Mouse (Mus musculus) heart, postnatal 0 days (tissue): ENCODE measurements at regions not wholly inside any gene's neighbourhood (a gene's known extent, or its start where the extent isn't known, plus 50 kb on each side); places are given as distances from the start of the nearest gene placed in this dataset.
A peak's percentile ranks its signal among the peaks of the same experiment; 100 is the strongest.

Experiments used
- ATAC-seq: fragments of 200-750 bp; cut with Nextera tagmentation; 2 replicates; pipeline ENCODE4 v1.8.0; 2017; ENCODE audit warnings: low read depth, moderate number of reproducible peaks, moderate library complexity; ENCODE audit not compliant: insufficient read depth
- DNase-seq: peaks from one replicate; pipeline ENCODE4 v3.0.0-alpha.2; 2016; ENCODE audit warnings: low spot score
- H3K27ac ChIP-seq: fragments of 300-500 bp; sonication (generic); 2 replicates; pipeline ENCODE4 v1.5.1; 2014; ENCODE audit warnings: low read depth, mild to moderate bottlenecking
- H3K27me3 ChIP-seq: fragments of 300-500 bp; sonication (generic); 2 replicates; pipeline ENCODE4 v1.6.1; 2014; ENCODE audit warnings: low read length, mixed read lengths; ENCODE audit not compliant: control insufficient read depth, insufficient read depth
- H3K36me3 ChIP-seq: fragments of 300-500 bp; sonication (generic); replicated peaks from 2 replicates; pipeline ENCODE4 v1.6.1; 2014; ENCODE audit warnings: low read length, mixed read lengths; ENCODE audit not compliant: control insufficient read depth, insufficient read depth
- H3K4me1 ChIP-seq: fragments of 300-500 bp; sonication (generic); 2 replicates; pipeline ENCODE4 v1.6.1; 2014; ENCODE audit warnings: antibody characterized with exemption; ENCODE audit not compliant: control insufficient read depth, insufficient read depth
- H3K4me2 ChIP-seq: fragments of 300-500 bp; sonication (generic); 2 replicates; pipeline ENCODE4 v1.6.1; 2014; ENCODE audit warnings: low read depth, mild to moderate bottlenecking, low read length, moderate library complexity
- H3K4me3 ChIP-seq: fragments of 300-500 bp; sonication (generic); 2 replicates; pipeline ENCODE4 v1.5.1; 2014; ENCODE audit warnings: low read depth, low read length
- H3K9ac ChIP-seq: fragments of 300-500 bp; sonication (generic); replicated peaks from 2 replicates; pipeline ENCODE4 v1.6.1; 2014; ENCODE audit warnings: low read depth, low read length, mixed read lengths
- H3K9me3 ChIP-seq: fragments of 300-500 bp; sonication (generic); replicated peaks from 2 replicates; pipeline ENCODE4 v1.6.1; 2016; ENCODE audit warnings: low read length; ENCODE audit not compliant: control insufficient read depth
- CTCF ChIP-seq: IDR thresholded peaks from 2 replicates; pipeline ENCODE4 v1.5.1; 2016; ENCODE audit warnings: antibody characterized with exemption, control low read depth, low read depth
- EP300 ChIP-seq: IDR thresholded peaks from 2 replicates; pipeline ENCODE4 v1.6.1; 2016; ENCODE audit warnings: antibody characterized with exemption, low read depth
- WGBS: fragments of 180-500 bp; shearing (Covaris S2); extraction: QIAGEN DNeasy Blood & Tissue Kit; methylation state at CpG from one replicate; pipeline ENCODE4 v1.1.7; 2014; 5-methylcytosine and 5-hydroxymethylcytosine counted together

GRCm38 (mm10) chr4:95318561-95318960 is 238.7 kb upstream of the Fggy start:
- H3K36me3 ChIP-seq, result no peaks in the 10 kb centered on the region
- no peak overlapping the region for H3K9ac ChIP-seq
- H3K4me3 ChIP-seq, result no peak overlapping the region
- H3K27me3 ChIP-seq, result no peaks in the 10 kb centered on the region
- 27% methylated on average over 1 of the region's 1 CpGs for WGBS
- H3K4me1 ChIP-seq, result peaks cover 21% of the 10 kb centered on the region
- ATAC-seq, result no peak
- peak overlapping the region; percentile 3; the same call in 1 of the 2 replicates for H3K4me2 ChIP-seq
- peak overlapping the region; percentile 56 for H3K27ac ChIP-seq
- no peak for TF ChIP-seq EP300
- no peak for TF ChIP-seq CTCF
- DNase-seq, result peak; percentile 15
- H3K9me3 ChIP-seq, result no peaks in the 10 kb centered on the region

GRCm38 (mm10) chr4:95319036-95319435 is 238.3 kb upstream of the Fggy start:
- Histone ChIP-seq H3K27ac (peak overlapping the region; percentile 56), H3K4me3 (no peak overlapping the region), H3K9ac (no peak overlapping the region), H3K4me1 (peaks cover 21% of the 10 kb centered on the region), H3K4me2 (no peak overlapping the region), H3K27me3 (no peaks in the 10 kb centered on the region), H3K9me3 (no peaks in the 10 kb centered on the region), H3K36me3 (no peaks in the 10 kb centered on the region)
- TF ChIP-seq EP300, result no peak
- TF ChIP-seq CTCF, result no peak
- WGBS, result 19% methylated on average over 6 of the region's 6 CpGs
- DNase-seq (peak; percentile 14), ATAC-seq (no peak)

DNA sequence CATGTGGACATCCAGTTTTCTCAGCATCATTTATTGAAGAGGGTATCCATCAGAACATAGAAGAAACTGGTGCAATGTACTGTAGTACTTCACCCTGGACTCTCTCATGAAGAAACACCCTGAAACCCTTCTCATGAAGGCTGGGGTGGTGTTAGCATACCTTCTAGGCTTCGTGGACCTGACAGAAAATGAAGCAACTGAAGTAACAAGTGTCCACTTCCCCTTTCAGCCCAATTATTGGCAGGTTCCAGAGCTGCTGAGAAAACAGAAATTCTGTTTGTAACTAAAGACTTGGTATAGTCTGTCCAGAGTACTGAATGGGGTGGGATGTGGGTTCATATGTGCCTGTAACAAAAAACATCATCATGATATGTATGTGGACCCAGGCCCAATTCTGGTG is 231.4 kb upstream of the Fggy start:
- H3K9ac ChIP-seq, result no peak overlapping the region
- H3K4me3 ChIP-seq, result no peak overlapping the region
- no peaks in the 10 kb centered on the region for H3K27me3 ChIP-seq
- H3K4me1 ChIP-seq, result no peaks in the 10 kb centered on the region
- DNase-seq (no peak), ATAC-seq (no peak)
- H3K9me3 ChIP-seq, result no peaks in the 10 kb centered on the region
- 63% methylated on average over 1 of the region's 1 CpGs for WGBS
- H3K27ac ChIP-seq, result no peak overlapping the region
- no peaks in the 10 kb centered on the region for H3K36me3 ChIP-seq
- no peak for TF ChIP-seq EP300
- TF ChIP-seq CTCF, result no peak
- no peak overlapping the region for H3K4me2 ChIP-seq

DNA sequence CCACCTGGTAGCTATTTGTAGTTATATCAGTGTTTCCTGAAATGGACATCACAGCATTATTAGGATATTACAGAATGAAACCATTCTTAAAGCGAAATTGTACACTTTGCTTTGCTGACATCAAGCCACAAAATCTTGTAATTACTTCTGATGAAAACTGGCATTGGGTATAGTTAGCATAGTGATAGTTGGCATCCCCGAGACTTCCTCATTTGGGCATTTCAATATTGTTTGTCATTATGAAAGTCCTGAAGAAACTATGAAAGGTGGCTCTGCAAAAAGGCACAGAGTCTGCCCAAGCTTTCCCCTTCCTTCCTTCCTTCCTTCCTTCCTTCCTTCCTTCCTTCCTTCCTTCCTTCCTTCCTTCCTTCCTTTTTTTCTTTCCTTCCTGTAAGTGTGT is 217.5 kb upstream of the Fggy start:
- DNase-seq, result no peak

GRCm38 (mm10) chr4:95340926-95341325 is 216.4 kb upstream of the Fggy start:
- 72% methylated on average over 3 of the region's 3 CpGs for WGBS
- TF ChIP-seq EP300, result no peak
- TF ChIP-seq CTCF, result no peak
- no peak for ATAC-seq
- Histone ChIP-seq H3K9me3 (0 out of 2 replicates have a peak, but pooled peaks cover 8% of the 10 kb centered on the region), H3K4me3 (no peak overlapping the region), H3K27me3 (no peaks in the 10 kb centered on the region), H3K36me3 (no peaks in the 10 kb centered on the region), H3K4me1 (no peaks in the 10 kb centered on the region), H3K9ac (no peak overlapping the region), H3K27ac (no peak overlapping the region), H3K4me2 (no peak overlapping the region)
- no peak for DNase-seq

More for the DNA sequence above, 217.5 kb upstream of the Fggy start:
- 0 out of 2 replicates have a peak, but pooled peaks cover 8% of the 10 kb centered on the region for H3K9me3 ChIP-seq
- whole genome bisulfite sequencing, result 82% methylated on average over 2 of the region's 2 CpGs
- no peak for TF ChIP-seq EP300
- no peaks in the 10 kb centered on the region for H3K36me3 ChIP-seq
- H3K4me2 ChIP-seq, result no peak overlapping the region
- no peak overlapping the region for H3K27ac ChIP-seq
- no peak overlapping the region for H3K9ac ChIP-seq
- no peak for ATAC-seq
- H3K27me3 ChIP-seq, result no peaks in the 10 kb centered on the region
- no peak overlapping the region for H3K4me3 ChIP-seq
- H3K4me1 ChIP-seq, result no peaks in the 10 kb centered on the region

GRCm38 (mm10) chr4:95346722-95347197 is 210.5 kb upstream of the Fggy start:
- Histone ChIP-seq H3K4me3 (no peak overlapping the region), H3K9ac (no peak overlapping the region), H3K4me2 (no peak overlapping the region), H3K36me3 (no peaks in the 10 kb centered on the region), H3K27me3 (no peaks in the 10 kb centered on the region), H3K27ac (no peak overlapping the region), H3K9me3 (no peaks in the 10 kb centered on the region), H3K4me1 (0 out of 2 replicates have a peak, but pooled peaks cover 4% of the 10 kb centered on the region)
- ATAC-seq (no peak), DNase-seq (no peak)
- TF ChIP-seq EP300, result no peak
- TF ChIP-seq CTCF, result no peak
- 32% methylated on average over 3 of the region's 3 CpGs for WGBS
